Mouse (Mus musculus) limb, embryonic 11.5 days (tissue): ENCODE measurements at regions not wholly inside any gene's neighbourhood (a gene's known extent, or its start where the extent isn't known, plus 50 kb on each side); places are given as distances from the start of the nearest gene placed in this dataset.

Source experiments
- ATAC-seq: fragments of 200-750 bp; cut with Nextera tagmentation; 2 replicates; pipeline ENCODE4 v1.8.0; 2017; ENCODE audit warnings: low read depth; ENCODE audit not compliant: insufficient number of reproducible peaks, low FRiP score, low TSS enrichment
- DNase-seq: peaks from one replicate; pipeline ENCODE4 v3.0.0-alpha.2; 2015; ENCODE audit warnings: low spot score
- H3K27ac ChIP-seq: fragments of 300-500 bp; sonication (generic); replicated peaks from 2 replicates; pipeline ENCODE4 v1.5.1; 2014; ENCODE audit warnings: low read depth, mild to moderate bottlenecking, low read length
- H3K27me3 ChIP-seq: fragments of 300-500 bp; sonication (generic); 2 replicates; pipeline ENCODE4 v1.6.1; 2014; ENCODE audit warnings: mild to moderate bottlenecking, low read length, mixed read lengths; ENCODE audit not compliant: control insufficient read depth, insufficient read depth
- H3K36me3 ChIP-seq: fragments of 300-500 bp; sonication (generic); 2 replicates; pipeline ENCODE4 v1.6.1; 2014; ENCODE audit warnings: mild to moderate bottlenecking, low read length, moderate library complexity, mixed read lengths; ENCODE audit not compliant: control insufficient read depth, insufficient read depth
- H3K4me1 ChIP-seq: fragments of 300-500 bp; sonication (generic); 2 replicates; pipeline ENCODE4 v1.6.1; 2014; ENCODE audit warnings: low read length, mixed read lengths; ENCODE audit not compliant: control insufficient read depth, insufficient read depth
- H3K4me2 ChIP-seq: fragments of 300-500 bp; sonication (generic); 2 replicates; pipeline ENCODE4 v1.6.1; 2014; ENCODE audit warnings: low read depth, mild to moderate bottlenecking, moderate library complexity; ENCODE audit not compliant: severe bottlenecking
- H3K4me3 ChIP-seq: fragments of 300-500 bp; sonication (generic); 2 replicates; pipeline ENCODE4 v1.5.1; 2014; ENCODE audit warnings: low read depth, low read length
- H3K9ac ChIP-seq: fragments of 300-500 bp; sonication (generic); 2 replicates; pipeline ENCODE4 v1.6.1; 2014; ENCODE audit warnings: mild to moderate bottlenecking, low read length
- H3K9me3 ChIP-seq: fragments of 300-500 bp; sonication (generic); 2 replicates; pipeline ENCODE4 v1.6.1; 2016; ENCODE audit warnings: low read length; ENCODE audit not compliant: control insufficient read depth
- WGBS: fragments of 180-500 bp; shearing (Covaris S2); extraction: QIAGEN DNeasy Blood & Tissue Kit; methylation state at CpG from one replicate; pipeline ENCODE4 v1.1.7; 2014; 5-methylcytosine and 5-hydroxymethylcytosine counted together

- Histone ChIP-seq H3K27ac (no peak overlapping the region), H3K9ac (no peak overlapping the region), H3K27me3 (no peaks in the 10 kb centered on the region), H3K4me2 (no peak overlapping the region), H3K4me3 (no peak overlapping the region), H3K4me1 (no peaks in the 10 kb centered on the region), H3K36me3 (no peaks in the 10 kb centered on the region), H3K9me3 (no peaks in the 10 kb centered on the region)
- ATAC-seq (no peak), DNase-seq (no peak)
- WGBS = 78% methylated on average over 16 of the region's 16 CpGs
These were observed 283.3 kb upstream of the Ndst3 start for GRCm38 (mm10) chr3:123973806-123974576.

- no peak for DNase-seq
- H3K4me3 ChIP-seq = no peak overlapping the region
- H3K36me3 ChIP-seq = no peaks in the 10 kb centered on the region
- no peak overlapping the region for H3K4me2 ChIP-seq
- no peak overlapping the region for H3K27ac ChIP-seq
- H3K9me3 ChIP-seq = no peaks in the 10 kb centered on the region
- ATAC-seq = no peak
- H3K9ac ChIP-seq = no peak overlapping the region
- no peaks in the 10 kb centered on the region for H3K27me3 ChIP-seq
- 85% methylated on average over 3 of the region's 3 CpGs for WGBS
- no peaks in the 10 kb centered on the region for H3K4me1 ChIP-seq
These were observed 285.8 kb upstream of the Ndst3 start for GRCm38 (mm10) chr3:123976475-123976874.

GRCm38 (mm10) chr3:123977168-123977567, 286.5 kb upstream of the Ndst3 start:
- Histone ChIP-seq H3K9ac (no peak overlapping the region), H3K36me3 (no peaks in the 10 kb centered on the region), H3K27me3 (no peaks in the 10 kb centered on the region), H3K27ac (no peak overlapping the region), H3K4me1 (no peaks in the 10 kb centered on the region), H3K4me2 (no peak overlapping the region), H3K9me3 (no peaks in the 10 kb centered on the region), H3K4me3 (no peak overlapping the region)
- WGBS = 87% methylated on average over 4 of the region's 4 CpGs
- no peak for ATAC-seq
- no peak for DNase-seq

- Histone ChIP-seq H3K4me2 (no peak overlapping the region), H3K4me3 (no peak overlapping the region), H3K9ac (no peak overlapping the region), H3K4me1 (no peaks in the 10 kb centered on the region), H3K9me3 (no peaks in the 10 kb centered on the region), H3K36me3 (no peaks in the 10 kb centered on the region), H3K27ac (no peak overlapping the region), H3K27me3 (no peaks in the 10 kb centered on the region)
- ATAC-seq (no peak), DNase-seq (no peak)
These were observed 292.4 kb upstream of the Ndst3 start for GRCm38 (mm10) chr3:123983045-123983444.

GRCm38 (mm10) chr3:123983530-123983929, 292.9 kb upstream of the Ndst3 start:
- no peaks in the 10 kb centered on the region for H3K36me3 ChIP-seq
- no peaks in the 10 kb centered on the region for H3K9me3 ChIP-seq
- no peaks in the 10 kb centered on the region for H3K27me3 ChIP-seq
- no peak overlapping the region for H3K9ac ChIP-seq
- 5% methylated on average over 1 of the region's 1 CpGs for WGBS
- no peak overlapping the region for H3K4me3 ChIP-seq
- no peak overlapping the region for H3K4me2 ChIP-seq
- H3K4me1 ChIP-seq = no peaks in the 10 kb centered on the region
- no peak overlapping the region for H3K27ac ChIP-seq
- ATAC-seq (no peak), DNase-seq (no peak)

GRCm38 (mm10) chr3:123984028-123984427, 293.4 kb upstream of the Ndst3 start:
- Histone ChIP-seq H3K36me3 (no peaks in the 10 kb centered on the region), H3K9ac (no peak overlapping the region), H3K27ac (no peak overlapping the region), H3K4me2 (no peak overlapping the region), H3K9me3 (no peaks in the 10 kb centered on the region), H3K4me1 (no peaks in the 10 kb centered on the region), H3K4me3 (no peak overlapping the region), H3K27me3 (no peaks in the 10 kb centered on the region)
- 75% methylated on average over 1 of the region's 1 CpGs for WGBS
- no peak for ATAC-seq
- DNase-seq = no peak

GRCm38 (mm10) chr3:123999957-124000616, 309.4 kb upstream of the Ndst3 start:
- Histone ChIP-seq H3K4me3 (no peak overlapping the region), H3K4me1 (no peaks in the 10 kb centered on the region), H3K9me3 (no peaks in the 10 kb centered on the region), H3K27ac (no peak overlapping the region), H3K36me3 (no peaks in the 10 kb centered on the region), H3K4me2 (no peak overlapping the region), H3K27me3 (no peaks in the 10 kb centered on the region), H3K9ac (no peak overlapping the region)
- ATAC-seq (no peak), DNase-seq (no peak)
- WGBS = 89% methylated on average over 3 of the region's 3 CpGs

- no peaks in the 10 kb centered on the region for H3K4me1 ChIP-seq
- H3K36me3 ChIP-seq = no peaks in the 10 kb centered on the region
- no peaks in the 10 kb centered on the region for H3K9me3 ChIP-seq
- H3K4me3 ChIP-seq = no peak overlapping the region
- ATAC-seq (no peak), DNase-seq (no peak)
- H3K4me2 ChIP-seq = no peak overlapping the region
- no peak overlapping the region for H3K9ac ChIP-seq
- 86% methylated on average over 1 of the region's 1 CpGs for WGBS
- no peaks in the 10 kb centered on the region for H3K27me3 ChIP-seq
- H3K27ac ChIP-seq = no peak overlapping the region
These were observed 310.2 kb upstream of the Ndst3 start for GRCm38 (mm10) chr3:124000883-124001282.
